Mouse (Mus musculus): ENCODE data around the gene Eno4. TPM values are rescaled to one million over a fixed set of nuclear protein-coding genes. Genes with fewer than 3 reads are reported as not detected.

Gene Eno4
- polyA plus RNA-seq, 1 experiment = not detected

- peaks cover 5% of the 10 kb centered on the region for H3K4me1 ChIP-seq (ENCODE audit: control insufficient read depth, insufficient read depth, low read length)
- WGBS = 13% methylated on average over 9 of the region's 9 CpGs
- no peak for TF ChIP-seq POLR2A (IDR thresholded peaks at IDR 0.05; ENCODE audit: insufficient read depth, low read depth, low read length)
- TF ChIP-seq CTCF (IDR thresholded peaks at IDR 0.05; ENCODE audit: insufficient read depth, low read depth, low read length) = peak; percentile 79
- no peak overlapping the region for H3K4me3 ChIP-seq (ENCODE audit: insufficient read depth, low read depth, low read length)
- no peak overlapping the region for H3K27ac ChIP-seq (ENCODE audit: insufficient read depth, low read depth, low read length)
Observed at GRCm38 (mm10) chr19:58911386-58911785, 31.8 kb upstream of the Eno4 start.

- no peak overlapping the region for H3K27ac ChIP-seq (ENCODE audit: insufficient read depth, low read depth, low read length)
- WGBS = 84% methylated on average over 6 of the region's 6 CpGs
- no peak overlapping the region for H3K4me3 ChIP-seq (ENCODE audit: insufficient read depth, low read depth, low read length)
- peaks cover 5% of the 10 kb centered on the region for H3K4me1 ChIP-seq (ENCODE audit: control insufficient read depth, insufficient read depth, low read length)
- TF ChIP-seq CTCF (IDR thresholded peaks at IDR 0.05; ENCODE audit: insufficient read depth, low read depth, low read length) (no peak), POLR2A (IDR thresholded peaks at IDR 0.05; ENCODE audit: insufficient read depth, low read depth, low read length) (no peak)
Observed at GRCm38 (mm10) chr19:58913301-58913700, 29.9 kb upstream of the Eno4 start.

- Histone ChIP-seq H3K4me1 (ENCODE audit: control insufficient read depth, insufficient read depth, low read length) (no peaks in the 10 kb centered on the region), H3K4me3 (ENCODE audit: insufficient read depth, low read depth, low read length) (no peak overlapping the region), H3K27ac (ENCODE audit: insufficient read depth, low read depth, low read length) (no peak overlapping the region)
- 14% methylated on average over 11 of the region's 11 CpGs for WGBS
- TF ChIP-seq POLR2A (IDR thresholded peaks at IDR 0.05; ENCODE audit: insufficient read depth, low read depth, low read length) (no peak), CTCF (IDR thresholded peaks at IDR 0.05; ENCODE audit: insufficient read depth, low read depth, low read length) (no peak)
Observed at GRCm38 (mm10) chr19:58918597-58918996, 24.6 kb upstream of the Eno4 start.

GRCm38 (mm10) chr19:58919148-58919547 is 24.1 kb upstream of the Eno4 start:
- Histone ChIP-seq H3K4me3 (ENCODE audit: insufficient read depth, low read depth, low read length) (no peak overlapping the region), H3K4me1 (ENCODE audit: control insufficient read depth, insufficient read depth, low read length) (no peaks in the 10 kb centered on the region), H3K27ac (ENCODE audit: insufficient read depth, low read depth, low read length) (no peak overlapping the region)
- 45% methylated on average over 7 of the region's 7 CpGs for WGBS
- no peak for TF ChIP-seq CTCF (IDR thresholded peaks at IDR 0.05; ENCODE audit: insufficient read depth, low read depth, low read length)
- TF ChIP-seq POLR2A (IDR thresholded peaks at IDR 0.05; ENCODE audit: insufficient read depth, low read depth, low read length) = no peak

GRCm38 (mm10) chr19:58931081-58931800 is 12.0 kb upstream of the Eno4 start:
- 68% methylated on average over 16 of the region's 16 CpGs for WGBS
- H3K27ac ChIP-seq (ENCODE audit: insufficient read depth, low read depth, low read length) = no peak overlapping the region
- 0 out of 2 replicates have a peak, but pooled peaks cover 4% of the 10 kb centered on the region for H3K4me1 ChIP-seq (ENCODE audit: control insufficient read depth, insufficient read depth, low read length)
- TF ChIP-seq POLR2A (IDR thresholded peaks at IDR 0.05; ENCODE audit: insufficient read depth, low read depth, low read length) (no peak), CTCF (IDR thresholded peaks at IDR 0.05; ENCODE audit: insufficient read depth, low read depth, low read length) (no peak)
- no peak overlapping the region for H3K4me3 ChIP-seq (ENCODE audit: insufficient read depth, low read depth, low read length)

- WGBS = 61% methylated on average over 4 of the region's 4 CpGs
- Histone ChIP-seq H3K27ac (ENCODE audit: insufficient read depth, low read depth, low read length) (no peak overlapping the region), H3K4me1 (ENCODE audit: control insufficient read depth, insufficient read depth, low read length) (0 out of 2 replicates have a peak, but pooled peaks cover 4% of the 10 kb centered on the region), H3K4me3 (ENCODE audit: insufficient read depth, low read depth, low read length) (no peak overlapping the region)
- no peak for TF ChIP-seq CTCF (IDR thresholded peaks at IDR 0.05; ENCODE audit: insufficient read depth, low read depth, low read length)
- TF ChIP-seq POLR2A (IDR thresholded peaks at IDR 0.05; ENCODE audit: insufficient read depth, low read depth, low read length) = no peak
Observed at GRCm38 (mm10) chr19:58933062-58933461, 10.2 kb upstream of the Eno4 start.

GRCm38 (mm10) chr19:58945959-58946358 is 2.7 kb downstream of the Eno4 start:
- TF ChIP-seq POLR2A (IDR thresholded peaks at IDR 0.05; ENCODE audit: insufficient read depth, low read depth, low read length) (no peak), CTCF (IDR thresholded peaks at IDR 0.05; ENCODE audit: insufficient read depth, low read depth, low read length) (no peak)
- 93% methylated on average over 7 of the region's 7 CpGs for WGBS
- Histone ChIP-seq H3K27ac (ENCODE audit: insufficient read depth, low read depth, low read length) (no peak overlapping the region), H3K4me1 (ENCODE audit: control insufficient read depth, insufficient read depth, low read length) (peaks cover 7% of the 10 kb centered on the region), H3K4me3 (ENCODE audit: insufficient read depth, low read depth, low read length) (no peak overlapping the region)

GRCm38 (mm10) chr19:58951521-58951920 is 8.3 kb downstream of the Eno4 start:
- WGBS = 84% methylated on average over 3 of the region's 3 CpGs
- Histone ChIP-seq H3K27ac (ENCODE audit: insufficient read depth, low read depth, low read length) (no peak overlapping the region), H3K4me3 (ENCODE audit: insufficient read depth, low read depth, low read length) (no peak overlapping the region), H3K4me1 (ENCODE audit: control insufficient read depth, insufficient read depth, low read length) (no peaks in the 10 kb centered on the region)
- TF ChIP-seq POLR2A (IDR thresholded peaks at IDR 0.05; ENCODE audit: insufficient read depth, low read depth, low read length) (no peak), CTCF (IDR thresholded peaks at IDR 0.05; ENCODE audit: insufficient read depth, low read depth, low read length) (no peak)

GRCm38 (mm10) chr19:58952236-58952635 is 9.0 kb downstream of the Eno4 start:
- Histone ChIP-seq H3K27ac (ENCODE audit: insufficient read depth, low read depth, low read length) (no peak overlapping the region), H3K4me1 (ENCODE audit: control insufficient read depth, insufficient read depth, low read length) (no peaks in the 10 kb centered on the region), H3K4me3 (ENCODE audit: insufficient read depth, low read depth, low read length) (no peak overlapping the region)
- 73% methylated on average over 12 of the region's 13 CpGs for WGBS
- TF ChIP-seq CTCF (IDR thresholded peaks at IDR 0.05; ENCODE audit: insufficient read depth, low read depth, low read length) (no peak), POLR2A (IDR thresholded peaks at IDR 0.05; ENCODE audit: insufficient read depth, low read depth, low read length) (no peak)

Data from olfactory bulb, adult 2 months (tissue).